Mouse (Mus musculus) ES-E14 (cell line): Measurements from ENCODE around the gene F2rl1.

Experiments
- CHD2 ChIP-seq: IDR thresholded peaks from 2 replicates; pipeline ENCODE4 v1.6.1; 2014; ENCODE audit warnings: mild to moderate bottlenecking, low read depth, low read length, inconsistent platforms
- ZC3H11A ChIP-seq: IDR thresholded peaks from 2 replicates; pipeline ENCODE4 v1.6.1; 2012; ENCODE audit warnings: low read depth, mild to moderate bottlenecking, inconsistent platforms, low read length, borderline replicate concordance

DNA sequence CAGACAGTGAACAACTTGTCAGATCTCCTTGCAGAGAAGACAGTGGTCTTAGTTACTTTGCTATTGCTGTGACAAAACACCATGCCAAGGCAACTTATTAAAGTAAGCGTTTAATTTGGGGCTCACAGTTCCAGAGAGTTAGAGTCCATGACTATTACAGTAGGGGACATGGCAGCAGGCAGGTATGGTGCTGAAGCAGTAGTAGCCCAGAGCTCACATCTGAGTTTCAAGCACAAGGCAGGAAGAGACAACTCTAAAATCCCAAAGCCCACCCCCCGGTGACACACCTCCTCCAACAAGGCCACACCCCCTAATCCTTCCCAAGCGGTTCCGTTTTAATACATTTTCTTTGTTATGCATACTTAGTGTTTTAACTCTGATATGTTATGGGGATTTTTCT, 45.9 kb upstream of the F2rl1 start:
- no peak for TF ChIP-seq ZC3H11A
- TF ChIP-seq CHD2, result no peak
